Mouse (Mus musculus) G1E (cell line): ENCODE results near the gene Isoc2a.

ENCODE experiments used
- CTCF ChIP-seq: IDR thresholded peaks from 2 replicates; pipeline ENCODE4 v1.5.1; 2012; ENCODE audit warnings: low read depth, low read length, inconsistent platforms, mixed read lengths
- GATA1 ChIP-seq: IDR thresholded peaks from 2 replicates; pipeline ENCODE4 v1.6.1; 2012; ENCODE audit warnings: borderline replicate concordance, low read length, inconsistent platforms, mixed read lengths

DNA sequence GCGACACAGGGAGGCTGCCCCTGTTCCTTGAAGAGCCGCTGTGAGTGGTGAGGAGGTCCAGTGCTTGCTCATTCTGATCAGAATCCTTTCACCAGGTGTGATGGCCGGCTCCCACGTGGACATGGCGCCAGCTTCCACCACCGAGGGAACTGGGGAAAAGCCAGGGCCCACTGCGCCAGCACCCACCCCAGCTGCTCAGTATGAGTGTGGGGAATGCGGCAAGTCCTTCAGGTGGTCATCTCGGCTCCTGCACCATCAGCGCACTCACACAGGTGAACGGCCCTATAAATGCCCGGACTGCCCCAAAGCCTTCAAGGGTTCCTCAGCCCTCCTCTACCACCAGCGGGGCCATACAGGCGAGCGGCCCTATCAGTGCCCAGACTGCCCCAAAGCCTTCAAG is 41.7 kb downstream of the Isoc2a start:
- TF ChIP-seq CTCF (no peak), GATA1 (no peak)
